Mouse (Mus musculus): ENCODE measurements around the gene Ncs1. TPM values are rescaled to one million over a fixed set of nuclear protein-coding genes. Genes with fewer than 3 reads are reported as not detected.

The Ncs1 gene
- polyA plus RNA-seq, 1 experiment from 2014 or later, result 33.7 TPM

GRCm38 (mm10) chr2:31339826-31340225, 94.2 kb downstream of the Ncs1 start:
- Histone ChIP-seq H3K27ac (no peak overlapping the region), H3K4me2 (no peak overlapping the region), H3K36me3 (no peaks in the 10 kb centered on the region), H3K9ac (no peak overlapping the region), H3K4me3 (no peak overlapping the region), H3K9me3 (replicated peaks) (no peaks in the 10 kb centered on the region), H3K27me3 (peaks cover 45% of the 10 kb centered on the region), H3K4me1 (replicated peaks) (peaks cover 48% of the 10 kb centered on the region)
- no peak for ATAC-seq (replicated peaks; ENCODE audit: insufficient number of reproducible peaks, insufficient read depth, low FRiP score, low read depth)
- 42% methylated on average over 9 of the region's 9 CpGs for WGBS

- peaks cover 52% of the 10 kb centered on the region for H3K27me3 ChIP-seq
- H3K9ac ChIP-seq, result no peak overlapping the region
- peak overlapping the region; percentile 75 for H3K27ac ChIP-seq
- peak; percentile 78; the same call in 1 of the 2 replicates for ATAC-seq (replicated peaks; ENCODE audit: insufficient number of reproducible peaks, insufficient read depth, low FRiP score, low read depth)
- H3K36me3 ChIP-seq, result no peaks in the 10 kb centered on the region
- peak overlapping the region; percentile 23 for H3K4me2 ChIP-seq
- H3K4me3 ChIP-seq, result no peak overlapping the region
- WGBS, result 34% methylated on average over 8 of the region's 8 CpGs
- no peaks in the 10 kb centered on the region for H3K9me3 ChIP-seq (replicated peaks)
- peaks cover 46% of the 10 kb centered on the region for H3K4me1 ChIP-seq (replicated peaks)
Measured at GRCm38 (mm10) chr2:31341726-31342535, 96.3 kb downstream of the Ncs1 start.

Other genes with a start within 250 kb of the Ncs1 start
- 16.0 and 21.8 TPM in 2 replicates for gene Fnbp1, start 103.8 kb upstream of the Ncs1 start, polyA plus RNA-seq (2015; fragmentation: Nextera tagmentation; extraction: Ambion mirVana)
- gene Gpr107, start 93.5 kb upstream of the Ncs1 start, polyA plus RNA-seq (2015; fragmentation: Nextera tagmentation; extraction: Ambion mirVana), result 26.4 and 31.0 TPM in 2 replicates
- gene Hmcn2, start 68.6 kb downstream of the Ncs1 start, polyA plus RNA-seq (2015; fragmentation: Nextera tagmentation; extraction: Ambion mirVana), result 1.0 and 1.1 TPM in 2 replicates
- gene Ass1, start 224.4 kb downstream of the Ncs1 start, polyA plus RNA-seq (2015; fragmentation: Nextera tagmentation; extraction: Ambion mirVana), result 7.7 and 15.5 TPM in 2 replicates